Mouse (Mus musculus): Measurements from ENCODE around the gene Olfr747.
"Not testable (repeated sequence)": the region's sequence is repeated elsewhere in the genome, so short reads cannot be mapped to it uniquely, and the experiment has no call there.

The Olfr747 gene

GRCm38 (mm10) chr14:50693106-50693505 is at the start of gene Olfr747:
Gene Olfr747 (minus strand): TSS chr14:50693206.
- in situ Hi-C loops (cut with MboI, MseI), result no loop called here

- in situ Hi-C loops (cut with MboI, MseI), result no loop called here
These were observed 48.6 kb upstream of the Olfr747 start for GRCm38 (mm10) chr14:50741584-50741983.

DNA sequence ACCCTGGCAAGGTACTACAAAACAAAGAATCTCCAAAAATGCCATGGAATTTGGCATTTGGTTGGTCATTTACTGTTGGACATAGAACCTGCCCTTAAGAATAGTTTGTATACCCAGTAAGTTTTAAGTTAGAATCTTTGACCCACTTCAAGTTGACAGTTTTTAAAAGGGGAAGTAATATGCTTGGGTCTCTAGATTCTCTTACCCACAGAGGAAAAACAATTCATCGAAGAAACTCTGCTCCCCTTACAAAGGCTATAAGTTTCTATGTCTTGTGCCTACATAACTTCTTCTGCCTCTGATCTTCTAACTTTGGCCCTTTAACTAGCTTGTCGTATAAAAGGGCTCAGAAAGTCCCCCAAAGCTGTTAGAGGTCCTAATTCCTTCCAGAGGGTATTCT is 47.3 kb upstream of the Olfr747 start:
- in situ Hi-C loops (cut with MboI, MseI), result no loop called here

DNA sequence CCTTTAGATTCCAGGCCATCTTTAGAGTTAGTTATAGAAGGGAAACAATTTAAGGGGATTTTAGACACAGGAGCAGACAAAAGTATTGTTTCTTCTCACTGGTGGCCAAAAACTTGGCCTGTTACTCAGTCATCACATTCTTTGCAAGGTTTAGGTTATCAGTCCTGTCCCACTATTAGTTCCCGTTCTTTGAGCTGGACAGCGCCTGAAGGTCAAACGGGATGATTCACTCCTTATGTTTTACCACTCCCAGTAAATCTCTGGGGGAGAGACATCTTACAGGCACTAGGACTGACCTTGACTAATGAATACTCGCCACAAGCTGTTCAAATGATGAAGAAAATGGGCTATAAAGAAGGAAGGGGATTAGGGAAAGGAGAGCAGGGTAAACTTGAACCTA is 29.4 kb upstream of the Olfr747 start:
- in situ Hi-C loops (cut with MboI, MseI), result not testable (repeated sequence)

DNA sequence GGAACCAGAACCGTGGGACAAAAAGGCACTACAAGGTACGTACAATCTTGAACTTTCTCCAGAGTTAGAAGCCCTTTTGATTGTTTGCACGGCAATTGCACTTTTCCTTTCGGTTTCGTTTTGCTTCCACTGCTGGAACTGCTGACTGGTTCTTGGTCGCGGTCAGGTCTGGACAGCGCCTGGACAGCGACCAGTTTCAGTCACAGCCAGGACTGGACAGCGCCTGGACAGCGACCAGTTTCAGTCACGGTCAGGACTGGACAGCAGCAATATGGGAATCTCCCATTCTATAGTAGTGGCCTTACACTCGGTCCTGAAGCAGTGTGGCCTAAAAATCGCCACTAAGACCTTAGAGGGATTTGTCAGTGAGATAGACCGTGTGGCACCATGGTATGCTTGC is 26.9 kb upstream of the Olfr747 start:
- in situ Hi-C loops (cut with MboI, MseI), result not testable (repeated sequence)

DNA sequence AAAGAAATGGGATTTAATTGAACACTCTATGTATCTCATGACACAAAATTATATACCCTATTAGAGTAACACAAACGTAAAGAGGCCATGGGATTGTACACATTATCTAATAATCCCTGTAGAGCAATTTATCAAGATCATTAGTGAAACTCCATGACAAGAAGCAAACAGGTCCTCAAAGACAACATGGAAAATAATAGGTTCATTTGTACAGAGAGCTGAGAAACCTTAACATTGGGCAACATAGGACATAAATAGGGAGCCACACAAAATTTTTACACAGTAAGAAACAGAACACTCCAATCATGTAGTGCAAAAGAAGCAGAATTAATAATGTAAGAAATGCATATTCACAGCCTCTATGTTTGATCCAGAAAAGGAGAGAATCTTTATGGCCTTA is 14.1 kb upstream of the Olfr747 start, which contains the start of gene Olfr748:
Olfr748 (plus strand) TSS at position 301 of the 400 bp plus-strand sequence.
- in situ Hi-C loops (cut with MboI, MseI), result no loop called here

GRCm38 (mm10) chr14:50646783-50647182 is 46.2 kb downstream of the Olfr747 start, which contains the start of gene Olfr746:
Gene Olfr746 (plus strand): TSS chr14:50647083.
- in situ Hi-C loops (cut with MboI, MseI), result no loop called here

DNA sequence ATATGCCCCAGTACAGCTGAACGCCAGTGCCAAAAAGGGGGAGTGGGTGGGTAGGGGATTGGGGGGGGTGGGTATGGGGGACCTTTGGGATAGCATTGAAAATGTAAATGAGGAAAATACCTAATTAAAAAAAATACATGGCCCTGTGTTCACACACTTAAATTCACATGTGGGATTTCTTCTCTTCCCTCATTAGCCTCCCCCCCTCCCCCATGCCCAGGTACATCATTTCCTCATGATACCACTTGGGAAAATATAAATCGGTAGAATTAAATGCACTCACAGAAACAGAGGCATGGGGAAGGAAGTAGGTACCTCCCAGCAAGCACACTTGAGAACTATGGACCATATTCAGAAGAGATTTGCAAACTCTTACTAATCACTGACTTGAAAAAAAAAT is 53.9 kb downstream of the Olfr747 start, which contains the start of gene Olfr745:
Olfr745 (plus strand) TSS at position 301 of the 400 bp plus-strand sequence.
- in situ Hi-C loops (cut with MboI, MseI), result no loop called here
